Mouse (Mus musculus): ENCODE measurements around the gene Znrd1as.

- TF ChIP-seq CTCF (IDR thresholded peaks at IDR 0.05; ENCODE audit: low read depth): no peak
- TF ChIP-seq EP300 (IDR thresholded peaks at IDR 0.05; ENCODE audit: low read depth): no peak
Observed at GRCm38 (mm10) chr17:36912031-36912430, 46.4 kb upstream of the Znrd1as start.
